ENCODE assay signal across 8 mouse cellular contexts in genomic region chr9:21030781-21031250, GRCm38 (mm10). TPM values are rescaled to one million over a fixed set of nuclear protein-coding genes. Genes with fewer than 3 reads are reported as not detected.
DNase-seq lines count a peak whose midpoint lies in the region; ATAC-seq and TF ChIP-seq lines count a peak whose summit lies in the region.

No protein-coding gene starts in this region.

- peak; percentile 47 for ATAC-seq in heart, embryonic 14.5 days (ENCODE audit: insufficient number of reproducible peaks, insufficient read depth, low FRiP score, low read depth)
- peak; percentile 70 for ATAC-seq in liver, embryonic 11.5 days (replicated peaks; ENCODE audit: low FRiP score)

- peak overlapping the region; percentile 46 for H3K9ac ChIP-seq in CH12.LX (ENCODE audit: insufficient read depth, low read depth)
- H3K9ac ChIP-seq in heart, embryonic 14.5 days (ENCODE audit: low read length) = peak overlapping the region; percentile 28; the same call in 1 of the 2 replicates
- H3K9ac ChIP-seq in liver, embryonic 11.5 days (ENCODE audit: low read depth, low read length) = peak overlapping the region; percentile 68

- H3ac ChIP-seq in myocyte (ENCODE audit: control insufficient read depth, insufficient read length) = no peak overlapping the region

- in situ Hi-C loops in CH12.LX (cut with MboI; ENCODE audit: low pct_ligation_motif_present, low pct_unique_long_range_greater_than_20kb, low sequenced_read_pairs) = loop anchor here (5.0 kb wide), 1 partner anchor 96 kb away; no protein-coding TSS in a partner anchor

- dilution Hi-C loops in CH12.LX (cut with MboI; ENCODE audit: extremely low pct_ligation_motif_present, extremely low pct_unique_long_range_greater_than_20kb, low sequenced_read_pairs) = no loop called here

- H3K4me3 ChIP-seq in CH12.LX (replicated peaks in 1 of 3; ENCODE audit: low read depth in 2 of 3, low read length in 2 of 3, poor library complexity in 1 of 3) (peak overlapping the region; percentile 67 to 76 (median 74)), myocyte (peak overlapping the region; percentile 45)
- peak overlapping the region; percentile 40 to 54 for H3K4me3 ChIP-seq in heart, embryonic 14.5 days (ENCODE audit: control insufficient read depth in 1 of 2, insufficient read depth in 1 of 2, low read depth in 1 of 2, low read length in 2 of 2)
- peak overlapping the region; percentile 65 for H3K4me3 ChIP-seq in liver, embryonic 11.5 days (ENCODE audit: low read depth, low read length)

- no peak for TF ChIP-seq EP300 in CH12.LX (IDR thresholded peaks at IDR 0.05; ENCODE audit: low read length)

- WGBS in heart, embryonic 14.5 days = 0% methylated on average over 13 of the region's 13 CpGs
- under 1% methylated on average over 13 of the region's 13 CpGs for WGBS in liver, embryonic 11.5 days

- peak; percentile 19 for TF ChIP-seq RAD21 in CH12.LX (IDR thresholded peaks at IDR 0.05; ENCODE audit: low read depth, low read length)

- H3K36me3 ChIP-seq in CH12.LX (replicated peaks in 1 of 2; ENCODE audit: control insufficient read depth in 1 of 2, insufficient read depth in 1 of 2, low read length in 1 of 2) (peaks cover 38 to 42% of the 10 kb centered on the region in 2 experiments), myocyte (ENCODE audit: control insufficient read depth, insufficient read depth) (no peaks in the 10 kb centered on the region)
- H3K36me3 ChIP-seq in heart, embryonic 14.5 days (ENCODE audit: control insufficient read depth, insufficient read depth, low read length) = 0 out of 2 replicates have a peak, but pooled peaks cover 6% of the 10 kb centered on the region
- H3K36me3 ChIP-seq in liver, embryonic 11.5 days (ENCODE audit: control insufficient read depth, insufficient read depth, low read length) = no peaks in the 10 kb centered on the region
- peaks cover 9% of the 10 kb centered on the region for H3K36me3 ChIP-seq in splenic B cell, adult 2 months (ENCODE audit: control insufficient read depth, insufficient read depth, low read length, poor library complexity, severe bottlenecking)

- H3K9me3 ChIP-seq in CH12.LX (replicated peaks; ENCODE audit: low read length) = no peaks in the 10 kb centered on the region
- H3K9me3 ChIP-seq in heart, embryonic 14.5 days (ENCODE audit: control insufficient read depth, low read length) = no peaks in the 10 kb centered on the region
- H3K9me3 ChIP-seq in liver, embryonic 11.5 days (ENCODE audit: control insufficient read depth, low read length) = no peaks in the 10 kb centered on the region

- no peaks in the 10 kb centered on the region for H3K27me3 ChIP-seq in CH12.LX (replicated peaks)
- peaks cover 53% of the 10 kb centered on the region for H3K27me3 ChIP-seq in heart, embryonic 14.5 days (ENCODE audit: control insufficient read depth, insufficient read depth, low read length)
- H3K27me3 ChIP-seq in liver, embryonic 11.5 days (replicated peaks; ENCODE audit: control insufficient read depth, insufficient read depth, low read length) = peaks cover 42% of the 10 kb centered on the region
- peaks cover 11% of the 10 kb centered on the region for H3K27me3 ChIP-seq in myocyte (ENCODE audit: control insufficient read depth, insufficient read depth, insufficient read length)
- H3K27me3 ChIP-seq in splenic B cell, adult 2 months (ENCODE audit: control insufficient read depth, insufficient read depth, low read length, poor library complexity, severe bottlenecking) = no peaks in the 10 kb centered on the region; the same call in 1 of the 2 replicates

- peaks cover 3% of the 10 kb centered on the region; the same call in 1 of the 2 replicates for H3K79me2 ChIP-seq in CH12.LX (replicated peaks; ENCODE audit: control insufficient read depth, extremely low read depth, insufficient read depth, poor library complexity, severe bottlenecking)
- no peaks in the 10 kb centered on the region for H3K79me2 ChIP-seq in myocyte (ENCODE audit: control insufficient read depth, insufficient read depth)

- H3K4me1 ChIP-seq in CH12.LX (ENCODE audit: control insufficient read depth in 1 of 2, insufficient read depth in 2 of 2) = peaks cover 14 to 57% of the 10 kb centered on the region in 2 experiments
- peaks cover 23 to 38% of the 10 kb centered on the region in 2 experiments for H3K4me1 ChIP-seq in heart, embryonic 14.5 days (ENCODE audit: control insufficient read depth in 2 of 2, insufficient read depth in 2 of 2, low read length in 2 of 2)
- peaks cover 46% of the 10 kb centered on the region for H3K4me1 ChIP-seq in liver, embryonic 11.5 days (replicated peaks; ENCODE audit: control insufficient read depth, insufficient read depth, low read length)

- peak; percentile 98 for DNase-seq in CH12.LX (ENCODE audit: extremely low read depth)
- DNase-seq in c-Kit-negative CD71-positive TER-119-positive erythroid progenitor cells, embryonic 14.5 days (ENCODE audit: low read depth, low spot score) = peak; percentile 91
- peak; percentile 61 for DNase-seq in fat pad, adult 2 months (ENCODE audit: extremely low read depth, low read depth, low spot score)
- peak; percentile 95 for DNase-seq in kidney, postnatal 10 days
- peak; percentile 76 for DNase-seq in liver, embryonic 11.5 days (ENCODE audit: low spot score)
- peak; percentile 97 for DNase-seq in splenic B cell, adult 2 months (ENCODE audit: low read depth, low spot score)

- peak overlapping the region; percentile 92 for H3K27ac ChIP-seq in CH12.LX (ENCODE audit: insufficient read depth, low read depth)
- H3K27ac ChIP-seq in heart, embryonic 14.5 days (replicated peaks in 1 of 2; ENCODE audit: control insufficient read depth in 1 of 2, insufficient read depth in 1 of 2, low read depth in 2 of 2, low read length in 2 of 2) = 0 out of 4 replicates have a peak overlapping the region, but pooled peaks of 1 of the 2 experiments have one; percentile 29
- H3K27ac ChIP-seq in liver, embryonic 11.5 days (ENCODE audit: low read depth, low read length) = peak overlapping the region; percentile 86

- H3K4me2 ChIP-seq in CH12.LX (ENCODE audit: insufficient read depth, low read depth, poor library complexity, severe bottlenecking) = peak overlapping the region; percentile 87
- peak overlapping the region; percentile 83 for H3K4me2 ChIP-seq in heart, embryonic 14.5 days (ENCODE audit: low read length)
- H3K4me2 ChIP-seq in liver, embryonic 11.5 days = peak overlapping the region; percentile 100
- H3K4me2 ChIP-seq in myocyte (ENCODE audit: low read depth) = peak overlapping the region; percentile 100

- TF ChIP-seq POLR2A in CH12.LX (IDR thresholded peaks at IDR 0.05; ENCODE audit: low read depth, low read length) = 0 out of 2 replicates have a peak, but pooled peaks have one; percentile 13
- TF ChIP-seq POLR2A in myocyte (IDR thresholded peaks at IDR 0.05; ENCODE audit: insufficient read length, low read depth) = no peak

- TF ChIP-seq CTCF in CH12.LX (conservative IDR thresholded peaks at IDR 0.05 in 1 of 2, IDR thresholded peaks at IDR 0.05 in 1 of 2; ENCODE audit: low read depth in 2 of 2, low read length in 2 of 2) = peak; percentile 29 to 79; a peak in 2 of 4 replicates

TF ChIP-seq in CH12.LX, 34 proteins besides CTCF, POLR2A, EP300 and RAD21 (continues in another document):
- no peak for TF ChIP-seq GABPA (IDR thresholded peaks at IDR 0.05; ENCODE audit: insufficient replicate concordance, low read depth, low read length)
- TF ChIP-seq USF2 (conservative IDR thresholded peaks at IDR 0.05; ENCODE audit: low read depth, low read length) = 0 out of 2 replicates have a peak, but pooled peaks have one; percentile 7
- TF ChIP-seq CHD2 (IDR thresholded peaks at IDR 0.05; ENCODE audit: low read length) = peak; percentile 82

TF ChIP-seq in myocyte, 11 proteins besides CTCF, POLR2A, EP300 and RAD21:
- TF ChIP-seq TCF3 (IDR thresholded peaks at IDR 0.05; ENCODE audit: insufficient read length, low read depth) (no peak), USF1 (IDR thresholded peaks at IDR 0.05; ENCODE audit: low read depth) (peak; percentile 33)

RNA-seq across cellular contexts. Expression of gene Icam5, which starts 1.1 kb away (rescaled TPM):
- 4.9 TPM in 2 replicates for total RNA-seq in CH12.LX (2012; rRNA removed)
- total RNA-seq in CH12.LX (2014; rRNA removed) = 0.89 and 1.0 TPM in 2 replicates
- polyA plus RNA-seq in CH12.LX (2012; ENCODE audit: insufficient read length, low read depth) = 1.6 and 1.7 TPM in 2 replicates
- 0.08 TPM in 1 of 2 replicates, not detected in the other for polyA plus RNA-seq in heart, embryonic 14.5 days (2014; fragmentation: Nextera tagmentation; extraction: Ambion mirVana)
- polyA plus RNA-seq in liver, embryonic 11.5 days (2014; fragmentation: Nextera tagmentation; extraction: Ambion mirVana) = 0.37 and 0.44 TPM in 2 replicates
- 0.25 TPM for polyA plus RNA-seq in myocyte (2012; fragmentation: generic; extraction: Trizol)

RNA-seq across cellular contexts. Expression of gene Icam4, which starts 1.6 kb away (rescaled TPM):
- total RNA-seq in CH12.LX (2012; rRNA removed) (2.9 and 3.1 TPM in 2 replicates), CH12.LX (2014; rRNA removed) (1.1 and 1.2 TPM in 2 replicates)
- polyA plus RNA-seq in CH12.LX (2012; ENCODE audit: insufficient read length, low read depth) (0.72 and 0.96 TPM in 2 replicates), myocyte (2012; fragmentation: generic; extraction: Trizol) (0.73 TPM)
- 1.3 and 1.9 TPM in 2 replicates for polyA plus RNA-seq in heart, embryonic 14.5 days (2014; fragmentation: Nextera tagmentation; extraction: Ambion mirVana)
- 146 and 147 TPM in 2 replicates for polyA plus RNA-seq in liver, embryonic 11.5 days (2014; fragmentation: Nextera tagmentation; extraction: Ambion mirVana)

RNA-seq across cellular contexts. Expression of gene Icam1, which starts 15.0 kb away (rescaled TPM):
- 128 and 202 TPM in 2 replicates for total RNA-seq in CH12.LX (2012; rRNA removed)
- total RNA-seq in CH12.LX (2014; rRNA removed) = 101 and 102 TPM in 2 replicates
- polyA plus RNA-seq in CH12.LX (2012; ENCODE audit: insufficient read length, low read depth) = 64.2 and 70.6 TPM in 2 replicates
- 13.9 and 14.4 TPM in 2 replicates for polyA plus RNA-seq in heart, embryonic 14.5 days (2014; fragmentation: Nextera tagmentation; extraction: Ambion mirVana)
- polyA plus RNA-seq in liver, embryonic 11.5 days (2014; fragmentation: Nextera tagmentation; extraction: Ambion mirVana) = 12.2 and 13.0 TPM in 2 replicates
- 0.06 TPM for polyA plus RNA-seq in myocyte (2012; fragmentation: generic; extraction: Trizol)

RNA-seq across cellular contexts. Expression of gene Mrpl4, which starts 28.3 kb away (rescaled TPM):
- total RNA-seq in CH12.LX (2012; rRNA removed) (98.7 and 103 TPM in 2 replicates), CH12.LX (2014; rRNA removed) (42.1 and 43.9 TPM in 2 replicates)
- polyA plus RNA-seq in CH12.LX (2012; ENCODE audit: insufficient read length, low read depth) (83.6 and 94.8 TPM in 2 replicates), myocyte (2012; fragmentation: generic; extraction: Trizol) (110 TPM)
- polyA plus RNA-seq in heart, embryonic 14.5 days (2014; fragmentation: Nextera tagmentation; extraction: Ambion mirVana) = 151 and 160 TPM in 2 replicates
- polyA plus RNA-seq in liver, embryonic 11.5 days (2014; fragmentation: Nextera tagmentation; extraction: Ambion mirVana) = 138 and 145 TPM in 2 replicates

RNA-seq across cellular contexts. Expression of gene Zglp1, which starts 36.1 kb away (rescaled TPM):
- total RNA-seq in CH12.LX (2012; rRNA removed) (1.1 TPM in 1 of 2 replicates, not detected in the other), CH12.LX (2014; rRNA removed) (1.3 TPM in 1 of 2 replicates, not detected in the other)
- polyA plus RNA-seq in CH12.LX (2012; ENCODE audit: insufficient read length, low read depth) (0.87 and 0.98 TPM in 2 replicates), myocyte (2012; fragmentation: generic; extraction: Trizol) (0.26 TPM)
- 1.1 TPM in 1 of 2 replicates, not detected in the other for polyA plus RNA-seq in heart, embryonic 14.5 days (2014; fragmentation: Nextera tagmentation; extraction: Ambion mirVana)
- polyA plus RNA-seq in liver, embryonic 11.5 days (2014; fragmentation: Nextera tagmentation; extraction: Ambion mirVana) = 0.67 and 1.4 TPM in 2 replicates

Comparison
In these comparisons a context has a peak if more than half of its experiments do, and no peak if none do; other contexts are left out.
1. RNA of gene Icam4, which starts 1.6 kb away (polyA plus RNA-seq): 146 to 147 TPM in liver, embryonic 11.5 days; 1.3 to 1.9 TPM in heart, embryonic 14.5 days, 0.72 to 0.96 TPM in CH12.LX and 0.73 TPM in myocyte (single experiment); every median in the first group is over 10 times any median in the second.
2. RNA of gene Icam1, which starts 15.0 kb away (polyA plus RNA-seq): 64.2 to 70.6 TPM in CH12.LX, 13.9 to 14.4 TPM in heart, embryonic 14.5 days and 12.2 to 13.0 TPM in liver, embryonic 11.5 days; 0.06 TPM in myocyte (single experiment); every median in the first group is over 10 times any median in the second.
3. Peak in every context shown above with its lines, with median percentiles within 50 percentile points of each other: DNase-seq, H3K4me2 ChIP-seq, H3K4me3 ChIP-seq and H3K9ac ChIP-seq.